Mouse (Mus musculus) testis, adult 2 months (tissue): ENCODE measurements around the gene Mcrip1.

Experiments
- CTCF ChIP-seq: fragments of 200-500 bp; IDR thresholded peaks from 2 replicates; pipeline ENCODE4 v1.5.1; 2012; ENCODE audit warnings: low read depth, mild to moderate bottlenecking, inconsistent platforms, low read length, moderate library complexity; ENCODE audit not compliant: control insufficient read depth, insufficient read depth, insufficient replicate concordance
- POLR2A ChIP-seq: fragments of 200-500 bp; IDR thresholded peaks from 2 replicates; pipeline ENCODE4 v1.6.1; 2012; ENCODE audit warnings: low read depth, mild to moderate bottlenecking, inconsistent platforms, low read length, moderate library complexity; ENCODE audit not compliant: control insufficient read depth

- TF ChIP-seq POLR2A: no peak
- TF ChIP-seq CTCF: no peak
These were observed 51.3 kb downstream of the Mcrip1 start for GRCm38 (mm10) chr11:120498226-120498625.
